Mouse (Mus musculus): ENCODE data around the gene Exosc8.

- peak; percentile 66; the same call in 1 of the 2 replicates for TF ChIP-seq POLR2A (IDR thresholded peaks at IDR 0.05; ENCODE audit: low read depth, low read length)
- no peak for TF ChIP-seq CTCF (IDR thresholded peaks at IDR 0.05; ENCODE audit: extremely low read depth, insufficient read length, insufficient replicate concordance, low read depth, low read length)
Observed at GRCm38 (mm10) chr3:54734411-54735246, 564 bp downstream of the Exosc8 start.
